Mouse (Mus musculus): ENCODE measurements around the gene Baz2a. TPM values are rescaled to one million over a fixed set of nuclear protein-coding genes. Genes with fewer than 3 reads are reported as not detected.

Baz2a gene
- total and polyA plus RNA-seq, 3 experiments = 5.4 to 34.0 (median 12.8) TPM

DNA sequence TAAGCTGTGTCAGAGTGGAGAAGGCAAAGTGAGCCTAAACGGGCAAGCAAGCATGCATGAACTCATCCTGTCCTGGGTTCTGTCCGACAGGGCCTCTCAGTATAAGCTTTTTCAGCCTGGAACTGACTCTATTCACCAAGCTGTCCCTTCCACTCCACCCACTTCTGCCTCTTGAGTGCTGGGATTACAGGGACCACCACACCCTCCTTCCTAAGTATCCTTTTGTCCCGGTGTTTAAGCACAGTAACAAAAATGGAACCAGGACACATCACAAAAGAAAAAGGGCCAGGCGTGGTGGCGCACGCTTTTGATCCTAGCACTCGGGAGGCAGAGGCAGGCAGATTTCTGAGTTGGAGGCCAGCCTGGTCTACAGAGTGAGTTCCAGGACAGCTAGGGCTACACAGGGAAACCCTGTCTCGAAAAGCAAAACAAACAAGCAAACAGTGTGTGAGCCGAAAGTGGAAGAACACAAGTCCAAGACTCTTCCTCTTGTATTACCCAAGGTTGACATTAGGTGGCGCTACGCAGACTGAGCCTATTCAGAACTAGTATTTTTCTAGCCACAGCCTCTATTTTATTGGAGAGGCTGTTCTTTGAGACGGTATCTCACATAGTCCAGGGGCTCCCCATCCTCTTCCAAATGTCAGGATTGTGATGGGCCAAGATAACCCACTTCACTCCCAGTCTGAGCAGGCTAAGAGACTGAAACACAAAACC, 49.0 kb downstream of the Baz2a start:
- Histone ChIP-seq H3K27me3 (replicated peaks) (no peaks in the 10 kb centered on the region), H3K4me3 (replicated peaks in 1 of 3; ENCODE audit: low read depth in 2 of 3, low read length in 2 of 3, poor library complexity in 1 of 3) (no peak overlapping the region)
- dilution Hi-C loops (cut with MboI; ENCODE audit: extremely low pct_ligation_motif_present, extremely low pct_unique_long_range_greater_than_20kb, low sequenced_read_pairs) = no loop called here

DNA sequence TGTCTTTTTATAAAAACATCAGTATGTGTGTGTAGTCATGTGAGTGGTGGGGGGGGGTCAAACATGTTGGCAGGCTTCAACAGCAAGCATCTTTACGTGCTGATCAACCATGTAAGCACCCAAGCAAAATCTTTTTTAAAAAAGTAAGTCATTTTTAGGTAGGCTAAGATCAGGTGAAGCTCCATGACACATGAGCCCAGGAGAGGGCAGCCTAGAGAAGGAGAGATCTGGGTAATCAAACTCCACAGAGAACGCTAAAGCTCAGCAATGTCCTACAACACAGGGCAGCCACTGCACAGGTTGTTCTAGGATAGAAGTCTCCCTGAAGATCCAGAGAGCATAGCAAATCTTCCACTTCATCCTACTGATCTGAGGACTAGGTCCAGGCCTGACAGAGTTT, 50.8 kb downstream of the Baz2a start:
- H3K27ac ChIP-seq (ENCODE audit: insufficient read depth, low read depth) = no peak overlapping the region
- peaks cover 29 to 78% of the 10 kb centered on the region in 2 experiments for H3K36me3 ChIP-seq (replicated peaks in 1 of 2; ENCODE audit: control insufficient read depth in 1 of 2, insufficient read depth in 1 of 2, low read length in 1 of 2)
- in situ Hi-C loops (cut with MboI; ENCODE audit: low pct_ligation_motif_present, low pct_unique_long_range_greater_than_20kb, low sequenced_read_pairs) (loop anchor here (10.0 kb wide), 1 partner anchor 47 kb away; the partner anchor contains the start of gene Baz2a), dilution Hi-C loops (cut with MboI; ENCODE audit: extremely low pct_ligation_motif_present, extremely low pct_unique_long_range_greater_than_20kb, low sequenced_read_pairs) (no loop called here)
- no peaks in the 10 kb centered on the region for H3K79me2 ChIP-seq (replicated peaks; ENCODE audit: control insufficient read depth, extremely low read depth, insufficient read depth, poor library complexity, severe bottlenecking)
- H3K4me3 ChIP-seq (replicated peaks in 1 of 3; ENCODE audit: low read depth in 2 of 3, low read length in 2 of 3, poor library complexity in 1 of 3) = no peak overlapping the region
- no peaks in the 10 kb centered on the region for H3K27me3 ChIP-seq (replicated peaks)
- DNase-seq (ENCODE audit: extremely low read depth) = no peak
- TF ChIP-seq CTCF (conservative IDR thresholded peaks at IDR 0.05 in 1 of 2, IDR thresholded peaks at IDR 0.05 in 1 of 2; ENCODE audit: low read depth in 2 of 2, low read length in 2 of 2) = peak in 1 of 2 experiments; percentile 29; a peak in 1 of 4 replicates
- no peak for TF ChIP-seq KAT2A (IDR thresholded peaks at IDR 0.05; ENCODE audit: insufficient replicate concordance, low read length)
- peak; percentile 23; the same call in 1 of the 2 replicates for TF ChIP-seq SMC3 (IDR thresholded peaks at IDR 0.05; ENCODE audit: low read depth, low read length)
- no peak for TF ChIP-seq BHLHE40 (IDR thresholded peaks at IDR 0.05; ENCODE audit: low read depth, low read length)
- no peaks in the 10 kb centered on the region for H3K9me3 ChIP-seq (replicated peaks; ENCODE audit: low read length)
- H3K4me2 ChIP-seq (ENCODE audit: insufficient read depth, low read depth, poor library complexity, severe bottlenecking) = no peak overlapping the region
- no peaks in the 10 kb centered on the region for H3K4me1 ChIP-seq (ENCODE audit: control insufficient read depth in 1 of 2, insufficient read depth in 2 of 2)
- H3K9ac ChIP-seq (ENCODE audit: insufficient read depth, low read depth) = no peak overlapping the region

More for the DNA sequence above, 49.0 kb downstream of the Baz2a start:
- Histone ChIP-seq H3K4me2 (ENCODE audit: insufficient read depth, low read depth, poor library complexity, severe bottlenecking) (no peak overlapping the region), H3K36me3 (replicated peaks in 1 of 2; ENCODE audit: control insufficient read depth in 1 of 2, insufficient read depth in 1 of 2, low read length in 1 of 2) (peaks cover 25 to 75% of the 10 kb centered on the region in 2 experiments), H3K27ac (ENCODE audit: insufficient read depth, low read depth) (no peak overlapping the region), H3K79me2 (replicated peaks; ENCODE audit: control insufficient read depth, extremely low read depth, insufficient read depth, poor library complexity, severe bottlenecking) (no peaks in the 10 kb centered on the region), H3K9me3 (replicated peaks; ENCODE audit: low read length) (no peaks in the 10 kb centered on the region), H3K9ac (ENCODE audit: insufficient read depth, low read depth) (no peak overlapping the region), H3K4me1 (ENCODE audit: control insufficient read depth in 1 of 2, insufficient read depth in 2 of 2) (no peaks in the 10 kb centered on the region)
- no peak for TF ChIP-seq MAZ (IDR thresholded peaks at IDR 0.05; ENCODE audit: low read depth, low read length)
- TF ChIP-seq RAD21 (IDR thresholded peaks at IDR 0.05; ENCODE audit: low read depth, low read length) = peak; percentile 47
- no peak for TF ChIP-seq MXI1 (IDR thresholded peaks at IDR 0.05; ENCODE audit: low read depth, low read length)
- TF ChIP-seq CTCF (conservative IDR thresholded peaks at IDR 0.05 in 1 of 2, IDR thresholded peaks at IDR 0.05 in 1 of 2; ENCODE audit: low read depth in 2 of 2, low read length in 2 of 2) = peak; percentile 79 to 86
- no peak for TF ChIP-seq MAFK (IDR thresholded peaks at IDR 0.05; ENCODE audit: insufficient replicate concordance, low read length)
- TF ChIP-seq ZC3H11A (IDR thresholded peaks at IDR 0.05; ENCODE audit: low read depth, low read length) = no peak
- TF ChIP-seq BHLHE40 (IDR thresholded peaks at IDR 0.05; ENCODE audit: low read depth, low read length) = no peak
- TF ChIP-seq TCF12 (IDR thresholded peaks at IDR 0.05; ENCODE audit: low read depth, low read length) = 0 out of 2 replicates have a peak, but pooled peaks have one; percentile 15
- TF ChIP-seq SMC3 (IDR thresholded peaks at IDR 0.05; ENCODE audit: low read depth, low read length) = peak; percentile 78
- TF ChIP-seq HCFC1 (IDR thresholded peaks at IDR 0.05; ENCODE audit: low read depth, low read length) = no peak
- in situ Hi-C loops (cut with MboI; ENCODE audit: low pct_ligation_motif_present, low pct_unique_long_range_greater_than_20kb, low sequenced_read_pairs) = loop anchor here (10.0 kb wide), 1 partner anchor 46 kb away; the partner anchor contains the start of gene Baz2a
- peak; percentile 72 for DNase-seq (ENCODE audit: extremely low read depth)

Measured in CH12.LX (cell line).